Mouse (Mus musculus) small intestine, adult 2 months (tissue): ENCODE results near the gene Rps6kl1. TPM values are rescaled to one million over a fixed set of nuclear protein-coding genes. Genes with fewer than 3 reads are reported as not detected.

Experiments used
- H3K27ac ChIP-seq: fragments of 200-500 bp; 2 replicates; pipeline ENCODE4 v1.5.1; 2012; ENCODE audit warnings: low read depth, low read length, control low read depth, inconsistent platforms; ENCODE audit not compliant: insufficient read depth
- H3K27me3 ChIP-seq: fragments of 200-500 bp; 2 replicates; pipeline ENCODE4 v1.6.1; 2012; ENCODE audit warnings: mild to moderate bottlenecking, moderate library complexity, low read length, inconsistent platforms; ENCODE audit not compliant: control insufficient read depth, insufficient read depth
- H3K36me3 ChIP-seq: fragments of 200-500 bp; 2 replicates; pipeline ENCODE4 v1.6.1; 2012; ENCODE audit warnings: mild to moderate bottlenecking, low read length, control low read depth, inconsistent platforms; ENCODE audit not compliant: control insufficient read depth, insufficient read depth
- H3K4me1 ChIP-seq: fragments of 200-500 bp; 2 replicates; pipeline ENCODE4 v1.6.1; 2012; ENCODE audit warnings: low read length, inconsistent platforms, mixed read lengths; ENCODE audit not compliant: control insufficient read depth, insufficient read depth, insufficient read length
- H3K4me3 ChIP-seq: fragments of 200-500 bp; 2 replicates; pipeline ENCODE4 v1.5.1; 2012; ENCODE audit warnings: low read depth, mild to moderate bottlenecking, control low read depth, inconsistent platforms, low read length, moderate library complexity
- CTCF ChIP-seq: fragments of 200-500 bp; IDR thresholded peaks from 2 replicates; pipeline ENCODE4 v1.5.1; 2012; ENCODE audit warnings: low read depth, mild to moderate bottlenecking, control low read depth, inconsistent platforms, low read length, moderate library complexity, mixed read lengths; ENCODE audit not compliant: insufficient replicate concordance, insufficient read length; ENCODE audit errors: extremely low read depth
- POLR2A ChIP-seq: fragments of 200-500 bp; IDR thresholded peaks from 2 replicates; pipeline ENCODE4 v1.6.1; 2012; ENCODE audit warnings: low read depth, mild to moderate bottlenecking, control low read depth, inconsistent platforms, low read length, moderate library complexity
- WGBS: fragments of 180-500 bp; shearing (Covaris S2); methylation state at CpG from one replicate; pipeline ENCODE4 v1.1.7; 2018; 5-methylcytosine and 5-hydroxymethylcytosine counted together
- polyA plus RNA-seq: library from polyadenylated mRNA; depleted of rRNA; stranded (reverse); fragments of >200 nt; gene quantifications from 2 replicates; pipeline ENCODE4 v1.2.3, GENCODE M21; 2012

The Rps6kl1 gene
- polyA plus RNA-seq, 1 experiment, result 0.68 TPM

- Histone ChIP-seq H3K27me3 (no peaks in the 10 kb centered on the region), H3K27ac (0 out of 2 replicates have a peak overlapping the region, but pooled peaks have one; percentile 1), H3K4me3 (no peak overlapping the region), H3K4me1 (peaks cover 11% of the 10 kb centered on the region; the same call in 1 of the 2 replicates), H3K36me3 (peaks cover 4% of the 10 kb centered on the region; the same call in 1 of the 2 replicates)
- TF ChIP-seq CTCF, result no peak
- no peak for TF ChIP-seq POLR2A
- WGBS, result 47% methylated on average over 4 of the region's 4 CpGs
These were observed 41.6 kb downstream of the Rps6kl1 start for GRCm38 (mm10) chr12:85109426-85109825.

DNA sequence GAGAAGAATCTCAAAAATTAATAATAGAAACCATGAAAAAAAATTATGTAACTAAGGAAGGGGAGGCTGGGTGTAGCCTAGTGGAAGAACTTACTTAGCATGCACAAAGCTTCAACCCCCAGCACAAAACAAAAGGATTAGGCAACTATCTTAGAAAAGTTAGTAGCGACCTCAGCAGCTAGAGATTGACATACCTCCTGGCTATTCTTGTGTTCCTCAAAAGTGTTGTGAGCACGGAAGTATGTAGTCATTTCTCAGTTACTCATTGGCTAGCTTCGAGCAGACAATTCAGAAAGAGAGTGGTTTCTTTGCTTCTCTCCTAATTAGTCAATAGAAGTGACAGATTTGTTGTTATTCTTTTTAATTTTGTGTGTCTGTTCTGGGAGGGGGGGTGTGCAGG is 42.4 kb downstream of the Rps6kl1 start:
- Histone ChIP-seq H3K4me3 (no peak overlapping the region), H3K36me3 (peaks cover 2% of the 10 kb centered on the region; the same call in 1 of the 2 replicates), H3K27me3 (no peaks in the 10 kb centered on the region), H3K27ac (no peak overlapping the region), H3K4me1 (peaks cover 11% of the 10 kb centered on the region; the same call in 1 of the 2 replicates)
- WGBS, result 72% methylated on average over 3 of the region's 3 CpGs
- TF ChIP-seq CTCF (no peak), POLR2A (no peak)

- Histone ChIP-seq H3K27me3 (no peaks in the 10 kb centered on the region), H3K4me1 (peaks cover 9% of the 10 kb centered on the region; the same call in 1 of the 2 replicates), H3K27ac (no peak overlapping the region), H3K4me3 (no peak overlapping the region), H3K36me3 (no peaks in the 10 kb centered on the region)
- TF ChIP-seq POLR2A, result no peak
- 57% methylated on average over 8 of the region's 8 CpGs for WGBS
These were observed 44.8 kb downstream of the Rps6kl1 start for GRCm38 (mm10) chr12:85106292-85106691.

DNA sequence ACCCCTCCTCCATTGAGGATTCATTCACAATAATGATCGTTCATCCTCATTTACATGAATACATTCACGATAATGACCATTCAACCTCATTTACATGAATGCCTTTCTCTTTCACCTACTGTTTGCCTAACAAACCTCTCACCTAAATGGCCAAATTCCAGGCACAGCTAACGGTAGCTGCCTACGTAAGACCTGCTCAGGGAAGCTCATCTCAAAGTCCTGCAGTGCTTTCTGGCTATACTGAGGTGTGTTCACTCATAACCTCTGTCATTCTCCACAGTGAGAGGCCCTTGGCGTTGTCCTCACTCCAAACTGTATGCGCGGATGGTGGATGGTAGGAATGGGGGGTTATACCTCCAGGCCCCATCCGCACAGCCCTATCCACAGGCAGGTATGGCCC is 46.3 kb downstream of the Rps6kl1 start:
- H3K27ac ChIP-seq, result no peak overlapping the region
- no peak for TF ChIP-seq CTCF
- no peak for TF ChIP-seq POLR2A

DNA sequence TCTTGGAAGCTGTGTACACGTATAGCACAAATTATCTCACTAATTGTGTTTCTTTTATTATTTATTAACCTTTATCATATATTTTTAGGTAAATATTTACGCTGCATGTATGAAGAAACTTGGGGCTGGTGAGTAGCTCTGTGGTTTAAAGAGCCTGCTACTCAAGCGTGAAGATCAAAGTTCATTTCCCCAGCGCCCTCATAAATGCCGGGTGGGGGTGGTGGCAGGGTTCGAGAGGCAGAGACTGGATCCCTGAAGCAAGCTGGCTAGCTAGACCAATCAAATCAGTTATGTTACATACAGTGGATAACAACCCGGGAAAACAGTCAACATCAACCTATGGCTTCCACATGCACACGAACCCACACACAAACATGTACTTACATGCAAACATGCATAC is 48.0 kb downstream of the Rps6kl1 start:
- TF ChIP-seq POLR2A (no peak), CTCF (no peak)
- Histone ChIP-seq H3K4me3 (no peak overlapping the region), H3K27ac (no peak overlapping the region), H3K4me1 (peaks cover 6% of the 10 kb centered on the region; the same call in 1 of the 2 replicates), H3K36me3 (no peaks in the 10 kb centered on the region), H3K27me3 (no peaks in the 10 kb centered on the region)
- 33% methylated on average over 8 of the region's 8 CpGs for WGBS

More for the DNA sequence above, 46.3 kb downstream of the Rps6kl1 start:
- no peaks in the 10 kb centered on the region for H3K27me3 ChIP-seq
- 79% methylated on average over 8 of the region's 8 CpGs for WGBS
- H3K36me3 ChIP-seq, result no peaks in the 10 kb centered on the region
- H3K4me3 ChIP-seq, result no peak overlapping the region
- peaks cover 7% of the 10 kb centered on the region; the same call in 1 of the 2 replicates for H3K4me1 ChIP-seq

DNA sequence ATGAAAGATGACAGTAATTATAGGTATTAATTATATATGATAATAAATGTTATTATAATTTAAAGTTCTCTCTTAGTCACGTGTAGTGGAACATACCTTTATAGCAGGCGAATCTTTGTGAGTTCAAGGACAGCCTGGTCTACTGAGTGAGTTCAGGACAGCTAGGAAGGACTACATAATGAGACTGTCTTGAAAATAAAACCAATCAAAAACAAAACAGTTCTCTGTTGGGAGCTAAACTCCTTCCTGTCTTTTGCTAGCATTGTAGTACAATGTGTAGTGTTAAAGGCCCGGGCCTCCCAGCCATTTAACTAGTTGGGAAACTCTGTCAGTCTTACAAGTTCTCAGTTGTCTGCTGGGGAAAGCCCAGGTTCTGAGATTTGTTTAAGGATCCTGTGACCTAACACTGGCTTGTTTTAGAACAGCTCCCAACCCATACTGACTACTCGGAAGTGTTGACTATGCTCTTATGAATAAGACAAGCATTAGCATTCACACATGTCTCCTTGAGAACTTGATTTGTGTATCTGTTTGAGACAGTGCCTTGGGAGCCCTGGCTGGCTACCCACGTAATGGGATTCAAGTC is 49.5 kb downstream of the Rps6kl1 start:
- TF ChIP-seq POLR2A (no peak), CTCF (no peak)
- Histone ChIP-seq H3K27me3 (no peaks in the 10 kb centered on the region), H3K4me1 (peaks cover 6% of the 10 kb centered on the region; the same call in 1 of the 2 replicates), H3K4me3 (no peak overlapping the region), H3K27ac (no peak overlapping the region), H3K36me3 (no peaks in the 10 kb centered on the region)
- WGBS, result 85% methylated on average over 5 of the region's 5 CpGs

DNA sequence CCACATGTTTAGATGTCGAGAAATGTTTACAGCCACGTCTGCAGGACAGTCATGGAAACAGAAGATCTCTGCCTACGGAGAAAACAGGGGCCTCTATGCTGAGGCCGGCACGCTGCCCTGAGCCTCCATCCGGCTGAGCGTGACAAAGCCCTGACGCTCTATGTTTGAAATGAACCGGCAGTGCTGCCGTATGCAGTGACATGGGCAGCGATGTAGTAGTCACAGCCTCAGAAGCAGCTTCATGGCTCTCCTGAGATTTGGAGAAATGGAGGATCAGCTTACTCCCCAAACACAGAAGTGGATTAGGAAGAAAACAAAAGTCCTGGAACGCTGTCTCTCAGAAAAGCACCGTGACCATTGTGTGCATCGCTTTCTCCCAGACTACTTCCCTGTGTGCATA is 50.1 kb downstream of the Rps6kl1 start:
- Histone ChIP-seq H3K36me3 (no peaks in the 10 kb centered on the region), H3K4me3 (no peak overlapping the region), H3K27ac (no peak overlapping the region), H3K4me1 (peaks cover 6% of the 10 kb centered on the region; the same call in 1 of the 2 replicates), H3K27me3 (no peaks in the 10 kb centered on the region)
- WGBS, result 79% methylated on average over 14 of the region's 14 CpGs
- TF ChIP-seq POLR2A (no peak), CTCF (no peak)

GRCm38 (mm10) chr12:85095859-85096258 is 55.2 kb downstream of the Rps6kl1 start:
- no peak overlapping the region for H3K4me3 ChIP-seq
- H3K36me3 ChIP-seq, result no peaks in the 10 kb centered on the region
- H3K27ac ChIP-seq, result no peak overlapping the region
- TF ChIP-seq CTCF, result no peak
- TF ChIP-seq POLR2A, result no peak
- WGBS, result 84% methylated on average over 7 of the region's 7 CpGs
- no peaks in the 10 kb centered on the region for H3K27me3 ChIP-seq
- no peaks in the 10 kb centered on the region; the same call in 1 of the 2 replicates for H3K4me1 ChIP-seq
